ENCODE assay signal across 17 mouse cellular contexts in genomic region chr12:117439015-117439605, GRCm38 (mm10).
A peak's percentile ranks its signal among the peaks of the same experiment; 100 is the strongest.
DNase-seq lines count a peak whose midpoint lies in the region; ATAC-seq and TF ChIP-seq lines count a peak whose summit lies in the region.
"Had no signal": no experiment of that assay in that cellular context is flagged by ENCODE, and none has a peak within 500 bp of the region (broad histone marks: within the 10 kb centered on the region; RNA-seq: fewer than 3 reads in every experiment).

No protein-coding gene starts in this region.

- no peaks in the 10 kb centered on the region for H3K36me3 ChIP-seq in lung, embryonic 14.5 days (ENCODE audit: insufficient read depth)
- H3K36me3 ChIP-seq: forebrain, embryonic 15.5 days; liver, embryonic 15.5 days; neural tube, embryonic 15.5 days had no signal

- H3K4me3 ChIP-seq in lung, embryonic 14.5 days (ENCODE audit: low read depth, low read length): no peak overlapping the region
- no peak overlapping the region for H3K4me3 ChIP-seq in layer of hippocampus, adult 2 months
- H3K4me3 ChIP-seq: forebrain, embryonic 15.5 days; heart, adult 2 months; liver, embryonic 15.5 days; neural tube, embryonic 15.5 days had no signal

- TF ChIP-seq CTCF in lung, embryonic 14.5 days (IDR thresholded peaks at IDR 0.05; ENCODE audit: low read depth): no peak
- TF ChIP-seq CTCF in layer of hippocampus, adult 2 months (conservative IDR thresholded peaks at IDR 0.05): 0 out of 2 replicates have a peak, but pooled peaks have one; percentile 6

- intact Hi-C loops in left cerebral cortex, postnatal 36 days (cut with DNase I): loop anchor here (2.0 kb wide), 1 partner anchor 96 kb away; no protein-coding TSS in a partner anchor

- H3K27me3 ChIP-seq in lung, embryonic 14.5 days (ENCODE audit: insufficient read depth, low read length): no peaks in the 10 kb centered on the region
- H3K27me3 ChIP-seq: forebrain, embryonic 15.5 days; liver, embryonic 15.5 days; neural tube, embryonic 15.5 days had no signal

- H3K27ac ChIP-seq in lung, embryonic 14.5 days (ENCODE audit: low read depth): no peak overlapping the region
- 0 out of 2 replicates have a peak overlapping the region, but pooled peaks have one; percentile 28 for H3K27ac ChIP-seq in layer of hippocampus, adult 2 months
- H3K27ac ChIP-seq: forebrain, embryonic 15.5 days; heart, adult 2 months; liver, embryonic 15.5 days; neural tube, embryonic 15.5 days; stomach, postnatal 0 days had no signal

- no peak overlapping the region for H3K9ac ChIP-seq in lung, embryonic 14.5 days
- H3K9ac ChIP-seq: forebrain, embryonic 15.5 days; liver, embryonic 15.5 days; neural tube, embryonic 15.5 days had no signal

- H3K9me3 ChIP-seq in lung, embryonic 14.5 days (ENCODE audit: low read depth, low read length): no peaks in the 10 kb centered on the region
- H3K9me3 ChIP-seq: forebrain, embryonic 15.5 days; liver, embryonic 15.5 days; neural tube, embryonic 15.5 days had no signal

- peak; percentile 95 for ATAC-seq in lung, embryonic 14.5 days (ENCODE audit: insufficient read depth)
- ATAC-seq: forebrain, embryonic 15.5 days had no signal

- H3K4me2 ChIP-seq in lung, embryonic 14.5 days: no peak overlapping the region
- H3K4me2 ChIP-seq: forebrain, embryonic 15.5 days; liver, embryonic 15.5 days; neural tube, embryonic 15.5 days had no signal

- DNase-seq in lung, embryonic 14.5 days: peak; percentile 78
- DNase-seq in lung, postnatal 25 days (ENCODE audit: low spot score): no peak
- peak; percentile 55 to 77 for DNase-seq in layer of hippocampus, adult 2 months (ENCODE audit: low spot score in 2 of 2)
- peak; percentile 57 to 69 for DNase-seq in left cerebral cortex, postnatal 36 days (ENCODE audit: low spot score in 2 of 2)
- DNase-seq in right cerebral cortex, postnatal 36 days (ENCODE audit: low spot score in 2 of 2): peak; percentile 64 to 71
- no peak for DNase-seq in retina, postnatal 1 day
- no peak for DNase-seq in thymus, postnatal 0 days (ENCODE audit: low spot score)
- DNase-seq in urinary bladder, postnatal 25 days (ENCODE audit: low spot score): no peak
- DNase-seq: adrenal gland, postnatal 10 days; cerebellum, adult 11-12 months; heart, postnatal 36 days; kidney, adult 11 months had no signal

- 45% methylated on average over 11 of the region's 11 CpGs for WGBS in lung, embryonic 14.5 days

- no peaks in the 10 kb centered on the region for H3K4me1 ChIP-seq in lung, embryonic 14.5 days (ENCODE audit: insufficient read depth)
- H3K4me1 ChIP-seq: forebrain, embryonic 15.5 days; liver, embryonic 15.5 days; neural tube, embryonic 15.5 days had no signal

Comparison
In these comparisons a context has a peak if more than half of its experiments do, and no peak if none do; other contexts are left out.
1. DNase-seq: peak in lung, embryonic 14.5 days (single experiment), layer of hippocampus, adult 2 months (2 of 2), left cerebral cortex, postnatal 36 days (2 of 2) and right cerebral cortex, postnatal 36 days (2 of 2); none in lung, postnatal 25 days (single experiment), retina, postnatal 1 day (single experiment), thymus, postnatal 0 days (single experiment) and urinary bladder, postnatal 25 days (single experiment).